Mouse (Mus musculus): ENCODE results near the gene Nbr1. TPM values are rescaled to one million over a fixed set of nuclear protein-coding genes. Genes with fewer than 3 reads are reported as not detected.
A peak's percentile ranks its signal among the peaks of the same experiment; 100 is the strongest.
"Not testable (repeated sequence)": the region's sequence is repeated elsewhere in the genome, so short reads cannot be mapped to it uniquely, and the experiment has no call there.

The Nbr1 gene
- polyA plus RNA-seq, 1 experiment, result 104 TPM

DNA sequence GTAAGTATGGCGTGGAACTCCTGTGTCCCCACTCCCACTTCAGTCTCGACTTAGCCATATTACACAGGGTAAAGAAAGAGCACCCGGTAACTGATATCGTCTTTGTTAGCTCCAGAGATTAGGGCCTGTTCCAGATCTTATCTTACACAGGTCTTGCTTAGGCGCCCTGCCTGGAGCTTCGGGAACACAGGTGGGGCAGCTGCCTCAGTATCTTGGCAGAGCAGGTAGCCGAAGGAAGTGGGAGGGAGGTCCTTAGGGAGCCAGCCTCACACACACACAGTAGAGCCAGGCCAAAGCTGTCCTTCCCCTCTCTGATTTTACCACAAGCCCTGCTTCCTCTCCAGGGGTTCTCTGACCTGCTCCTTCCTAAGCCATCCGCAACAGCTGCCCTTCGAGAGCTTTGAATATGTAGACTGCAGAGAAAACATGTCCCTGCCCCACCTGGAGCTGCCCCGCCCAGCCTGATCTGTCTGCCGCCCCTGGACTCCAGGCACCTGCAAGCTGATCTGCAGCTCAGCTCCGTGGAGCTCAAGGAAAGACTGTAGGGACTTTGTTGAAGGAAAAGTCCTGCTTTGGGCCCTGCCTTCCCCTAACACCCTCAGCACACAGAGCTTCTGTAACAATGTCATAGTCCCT, 38.2 kb downstream of the Nbr1 start:
- no peak overlapping the region for H3K4me3 ChIP-seq (ENCODE audit: insufficient read depth, low read length)
- TF ChIP-seq POLR2A (IDR thresholded peaks at IDR 0.05; ENCODE audit: extremely low read depth, insufficient read depth, low read length), result no peak
- no peak for TF ChIP-seq CTCF (IDR thresholded peaks at IDR 0.05; ENCODE audit: extremely low read depth, insufficient read depth, low read length)
- H3K27ac ChIP-seq (ENCODE audit: insufficient read depth, low read length), result no peak overlapping the region
- 0 out of 2 replicates have a peak, but pooled peaks cover 2% of the 10 kb centered on the region for H3K4me1 ChIP-seq (ENCODE audit: control insufficient read depth, insufficient read depth, low read length)

DNA sequence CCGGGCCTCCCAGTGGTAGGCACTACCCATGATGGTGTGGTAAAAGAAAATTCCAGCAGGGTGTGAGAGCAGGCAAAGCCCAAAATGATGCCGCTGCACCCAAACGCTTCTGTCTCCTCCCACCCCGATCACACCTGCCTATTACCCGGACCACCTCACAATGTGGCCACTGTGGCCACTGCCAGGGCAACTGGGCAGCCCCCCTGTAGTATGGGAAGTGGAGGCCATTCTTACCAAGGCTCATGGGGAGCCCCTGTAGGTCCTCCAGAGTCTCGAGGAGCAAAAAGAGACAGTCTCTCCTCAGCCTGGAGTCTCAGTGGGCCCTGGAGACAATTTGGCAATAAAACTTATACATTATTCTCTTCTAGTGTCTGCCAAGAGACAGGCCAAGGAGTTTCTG, 47.2 kb downstream of the Nbr1 start, which contains the start of gene Gm11634:
Gene Gm11634 (minus strand): TSS at position 101 of the 400 bp plus-strand sequence.
- TF ChIP-seq CTCF (IDR thresholded peaks at IDR 0.05; ENCODE audit: extremely low read depth, insufficient read depth, low read length) (no peak), POLR2A (IDR thresholded peaks at IDR 0.05; ENCODE audit: extremely low read depth, insufficient read depth, low read length) (no peak)
- no peak within 1 kb of the TSS for H3K4me3 ChIP-seq (ENCODE audit: insufficient read depth, low read length)
- no peak within 1 kb of the TSS for H3K27ac ChIP-seq (ENCODE audit: insufficient read depth, low read length)

DNA sequence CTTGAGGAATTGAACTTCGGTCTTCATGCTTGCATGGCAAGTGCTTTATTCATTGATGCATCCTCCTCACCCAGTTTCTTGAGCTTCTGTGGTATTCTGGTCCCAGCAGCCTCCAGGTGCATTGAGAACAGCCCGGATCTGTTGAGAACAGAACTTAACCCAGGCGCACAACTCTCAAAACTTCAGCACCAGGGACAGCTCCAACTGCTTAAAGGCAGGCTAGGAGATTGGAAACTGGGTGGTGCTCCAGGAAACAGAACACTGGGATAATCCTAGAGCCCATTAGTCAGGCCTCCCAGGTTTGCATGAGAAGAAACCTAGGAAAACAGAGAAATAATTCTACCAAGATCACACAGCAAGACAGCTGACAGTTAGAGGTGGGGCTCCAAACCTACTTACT, 50.5 kb downstream of the Nbr1 start:
- TF ChIP-seq CTCF (IDR thresholded peaks at IDR 0.05; ENCODE audit: extremely low read depth, insufficient read depth, low read length), result no peak
- TF ChIP-seq POLR2A (IDR thresholded peaks at IDR 0.05; ENCODE audit: extremely low read depth, insufficient read depth, low read length), result no peak
- H3K27ac ChIP-seq (ENCODE audit: insufficient read depth, low read length), result no peak overlapping the region
- no peak overlapping the region for H3K4me3 ChIP-seq (ENCODE audit: insufficient read depth, low read length)
- no peaks in the 10 kb centered on the region for H3K4me1 ChIP-seq (ENCODE audit: control insufficient read depth, insufficient read depth, low read length)

More for the DNA sequence above, 47.2 kb downstream of the Nbr1 start, which contains the start of gene Gm11634:
- H3K4me1 ChIP-seq (ENCODE audit: control insufficient read depth, insufficient read depth, low read length), result no peaks in the 10 kb centered on the region

DNA sequence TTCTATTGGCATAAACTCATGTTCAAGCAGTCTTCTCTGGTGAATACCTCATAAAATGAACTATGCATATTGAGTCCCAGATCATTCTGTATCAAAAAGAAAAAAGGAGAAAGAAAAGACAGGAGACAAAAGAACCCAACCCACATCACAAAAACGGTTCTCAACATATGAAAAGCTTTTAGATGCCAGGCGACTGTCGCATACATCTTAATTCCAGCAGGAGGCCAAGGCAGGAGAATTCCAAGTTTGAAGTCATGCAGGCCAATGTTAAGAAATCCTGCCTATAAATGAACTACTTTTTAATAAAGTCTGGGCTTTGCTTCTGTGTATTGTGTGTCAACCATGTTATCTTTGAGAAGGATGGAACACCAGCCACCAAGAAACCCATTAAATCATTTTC, 52.2 kb downstream of the Nbr1 start:
- TF ChIP-seq CTCF (IDR thresholded peaks at IDR 0.05; ENCODE audit: extremely low read depth, insufficient read depth, low read length), result no peak
- no peak for TF ChIP-seq POLR2A (IDR thresholded peaks at IDR 0.05; ENCODE audit: extremely low read depth, insufficient read depth, low read length)
- H3K4me3 ChIP-seq (ENCODE audit: insufficient read depth, low read length), result peak overlapping the region; percentile 28; the same call in 1 of the 2 replicates

DNA sequence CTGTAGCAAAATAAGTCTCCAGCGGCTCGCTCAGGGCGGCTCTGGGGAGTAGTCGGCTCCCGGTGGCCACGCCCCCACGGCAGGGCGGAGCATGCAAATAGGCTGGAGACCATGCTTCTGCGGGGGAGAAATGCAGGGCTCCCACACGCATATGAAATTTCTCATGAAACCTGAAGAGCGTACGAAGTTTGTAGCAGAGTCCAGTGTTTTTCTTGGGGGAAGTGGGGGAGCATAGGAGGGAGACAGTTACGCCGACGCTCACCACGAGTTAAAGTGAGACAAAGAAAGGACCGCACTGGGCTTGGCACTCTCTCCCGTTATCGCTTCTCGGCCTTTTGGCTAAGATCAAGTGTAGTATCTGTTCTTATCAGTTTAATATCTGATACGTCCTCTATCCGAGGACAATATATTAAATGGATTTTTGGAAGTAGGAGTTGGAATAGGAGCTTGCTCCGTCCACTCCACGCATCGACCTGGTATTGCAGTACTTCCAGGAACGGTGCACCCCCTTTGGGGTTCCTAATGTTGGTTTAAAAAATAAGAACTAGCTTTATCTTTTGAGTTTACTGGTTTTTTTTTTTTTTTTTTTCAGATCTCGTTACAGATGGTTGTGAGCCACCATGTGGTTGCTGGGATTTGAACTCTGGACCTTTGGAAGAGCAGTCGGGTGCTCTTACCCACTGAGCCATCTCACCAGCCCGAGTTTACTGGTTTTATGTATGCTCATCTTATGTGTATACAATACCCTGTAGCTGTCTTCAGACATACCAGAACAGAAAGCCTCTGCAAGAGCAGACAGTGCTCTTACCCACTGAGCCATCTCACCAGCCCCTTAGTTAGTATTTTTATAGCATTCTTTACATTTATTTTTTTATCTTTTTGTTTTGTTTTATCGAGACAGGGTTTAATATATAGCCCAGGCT, 52.8 kb downstream of the Nbr1 start:
- not testable (repeated sequence) for H3K4me1 ChIP-seq (ENCODE audit: control insufficient read depth, insufficient read depth, low read length); H3K27ac ChIP-seq (ENCODE audit: insufficient read depth, low read length)
- 0 out of 2 replicates have a peak, but pooled peaks have one; percentile 6 for TF ChIP-seq POLR2A (IDR thresholded peaks at IDR 0.05; ENCODE audit: extremely low read depth, insufficient read depth, low read length)
- peak overlapping the region; percentile 28; the same call in 1 of the 2 replicates for H3K4me3 ChIP-seq (ENCODE audit: insufficient read depth, low read length)

More for the DNA sequence above, 52.2 kb downstream of the Nbr1 start:
- Histone ChIP-seq H3K4me1 (ENCODE audit: control insufficient read depth, insufficient read depth, low read length) (no peaks in the 10 kb centered on the region), H3K27ac (ENCODE audit: insufficient read depth, low read length) (no peak overlapping the region)

DNA sequence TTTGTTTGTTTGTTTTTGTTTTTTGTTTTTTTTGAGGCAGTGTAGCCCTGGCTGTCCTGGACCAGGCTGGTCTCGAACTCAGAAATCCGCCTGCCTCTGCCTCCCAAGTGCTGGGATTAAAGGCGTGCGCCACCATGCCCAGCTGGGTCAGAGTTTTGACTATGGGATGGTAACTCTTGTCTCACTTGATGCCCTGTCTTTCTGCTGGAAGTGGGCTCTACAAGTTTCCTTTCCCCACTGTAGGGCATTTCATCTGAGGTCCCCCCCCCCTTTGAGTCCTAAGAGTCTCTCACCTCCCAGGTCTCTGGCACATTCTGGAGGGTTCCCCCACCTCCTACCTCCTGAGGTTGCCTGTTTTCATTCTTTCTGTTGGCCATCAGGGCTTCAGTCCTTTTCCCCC, 55.2 kb downstream of the Nbr1 start:
- H3K27ac ChIP-seq (ENCODE audit: insufficient read depth, low read length); H3K4me1 ChIP-seq (ENCODE audit: control insufficient read depth, insufficient read depth, low read length); H3K4me3 ChIP-seq (ENCODE audit: insufficient read depth, low read length): not testable (repeated sequence)

DNA sequence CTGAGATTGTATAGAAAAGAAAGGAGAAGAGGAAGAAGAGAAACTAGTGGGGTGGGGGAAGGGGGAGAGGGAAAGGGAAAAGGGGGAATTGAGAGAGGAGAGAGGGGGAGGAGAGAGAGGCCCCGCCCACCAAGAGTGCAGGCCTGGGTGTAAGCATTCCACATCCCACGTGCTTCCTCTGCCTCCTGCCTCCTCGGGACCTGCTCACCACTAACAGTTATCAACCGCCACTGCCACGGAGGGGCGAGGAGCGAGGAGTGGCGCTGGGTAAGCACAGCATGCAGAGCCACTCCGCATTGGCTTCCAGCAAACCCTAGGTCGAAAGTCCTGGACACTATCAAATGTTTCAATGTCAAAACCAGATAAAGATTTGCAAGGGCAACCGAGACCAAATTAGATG, 58.5 kb downstream of the Nbr1 start:
- Histone ChIP-seq H3K27ac (ENCODE audit: insufficient read depth, low read length) (no peak overlapping the region), H3K4me1 (ENCODE audit: control insufficient read depth, insufficient read depth, low read length) (no peaks in the 10 kb centered on the region; the same call in 1 of the 2 replicates), H3K4me3 (ENCODE audit: insufficient read depth, low read length) (no peak overlapping the region)
- TF ChIP-seq CTCF (IDR thresholded peaks at IDR 0.05; ENCODE audit: extremely low read depth, insufficient read depth, low read length) (no peak), POLR2A (IDR thresholded peaks at IDR 0.05; ENCODE audit: extremely low read depth, insufficient read depth, low read length) (no peak)

DNA sequence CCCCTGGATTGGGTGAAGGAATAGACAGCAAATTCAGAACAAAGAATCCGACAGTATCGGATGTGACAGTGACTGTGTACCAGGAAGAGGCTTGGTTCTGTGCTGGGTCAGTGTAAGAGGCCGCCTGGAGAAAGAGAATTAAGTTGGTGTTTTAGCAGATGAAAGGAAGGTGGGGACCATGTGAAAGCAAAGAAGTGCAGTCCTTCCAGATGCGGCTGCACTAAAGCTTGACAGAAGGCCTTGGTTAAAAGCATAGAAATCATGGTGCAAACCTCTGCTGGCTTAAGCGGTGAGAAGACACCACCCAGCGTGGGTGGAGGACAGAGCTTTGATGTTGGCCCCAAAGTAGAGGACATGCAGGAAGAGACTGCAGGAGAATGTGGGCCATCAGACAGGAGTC, 61.6 kb downstream of the Nbr1 start:
- TF ChIP-seq CTCF (IDR thresholded peaks at IDR 0.05; ENCODE audit: extremely low read depth, insufficient read depth, low read length) (no peak), POLR2A (IDR thresholded peaks at IDR 0.05; ENCODE audit: extremely low read depth, insufficient read depth, low read length) (no peak)
- no peak overlapping the region for H3K27ac ChIP-seq (ENCODE audit: insufficient read depth, low read length)
- peaks cover 2% of the 10 kb centered on the region; the same call in 1 of the 2 replicates for H3K4me1 ChIP-seq (ENCODE audit: control insufficient read depth, insufficient read depth, low read length)
- H3K4me3 ChIP-seq (ENCODE audit: insufficient read depth, low read length), result no peak overlapping the region

DNA sequence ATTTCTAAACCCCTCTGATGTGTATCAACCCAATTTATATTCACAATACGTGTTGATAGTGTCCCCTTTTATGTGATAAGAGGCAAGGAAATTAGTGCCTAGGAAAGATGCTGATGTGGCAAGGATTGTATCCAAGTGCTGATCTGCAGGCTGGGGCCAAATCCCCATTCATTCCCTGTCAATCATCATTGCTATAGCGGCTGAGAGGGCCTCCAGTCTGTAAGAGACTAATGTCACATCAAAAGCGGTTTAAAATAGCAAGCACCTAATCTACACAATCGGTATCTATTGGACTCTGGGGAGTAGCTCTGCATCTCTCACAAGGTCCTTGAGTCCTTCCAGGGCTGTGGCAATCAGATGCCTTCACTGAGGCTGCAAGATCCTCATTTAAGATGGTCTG, 62.2 kb downstream of the Nbr1 start:
- H3K4me1 ChIP-seq (ENCODE audit: control insufficient read depth, insufficient read depth, low read length), result peaks cover 2% of the 10 kb centered on the region; the same call in 1 of the 2 replicates

More for the DNA sequence above, 62.2 kb downstream of the Nbr1 start:
- no peak for TF ChIP-seq POLR2A (IDR thresholded peaks at IDR 0.05; ENCODE audit: extremely low read depth, insufficient read depth, low read length)
- TF ChIP-seq CTCF (IDR thresholded peaks at IDR 0.05; ENCODE audit: extremely low read depth, insufficient read depth, low read length), result no peak
- Histone ChIP-seq H3K27ac (ENCODE audit: insufficient read depth, low read length) (no peak overlapping the region), H3K4me3 (ENCODE audit: insufficient read depth, low read length) (no peak overlapping the region)

Measured in cortical plate, adult 2 months (tissue).